Mouse (Mus musculus): ENCODE measurements around the gene Tsen15. TPM values are rescaled to one million over a fixed set of nuclear protein-coding genes. Genes with fewer than 3 reads are reported as not detected.
"Not testable (repeated sequence)": the region's sequence is repeated elsewhere in the genome, so short reads cannot be mapped to it uniquely, and the experiment has no call there.

Tsen15 gene
- polyA plus RNA-seq, 1 experiment from 2014 or later, result 70.0 TPM

GRCm38 (mm10) chr1:152394956-152395515, 8.5 kb upstream of the Tsen15 start:
- Histone ChIP-seq H3K4me3 (ENCODE audit: low read length) (no peak overlapping the region), H3K36me3 (ENCODE audit: control insufficient read depth, insufficient read depth, low read length) (no peaks in the 10 kb centered on the region), H3K27ac (ENCODE audit: low read length) (no peak overlapping the region), H3K9ac (ENCODE audit: low read length) (no peak overlapping the region), H3K9me3 (ENCODE audit: control insufficient read depth, low read length) (peaks cover 5% of the 10 kb centered on the region), H3K4me1 (replicated peaks; ENCODE audit: control insufficient read depth, insufficient read depth, low read length) (no peaks in the 10 kb centered on the region; the same call in 1 of the 2 replicates), H3K27me3 (ENCODE audit: control insufficient read depth, insufficient read depth, low read depth, low read length) (no peaks in the 10 kb centered on the region), H3K4me2 (ENCODE audit: low read depth, low read length) (no peak overlapping the region)
- ATAC-seq (ENCODE audit: low read depth), result peak; percentile 45
- 61% methylated on average over 4 of the region's 4 CpGs for WGBS

GRCm38 (mm10) chr1:152394137-152394536, 7.6 kb upstream of the Tsen15 start:
- WGBS, result 76% methylated on average over 3 of the region's 3 CpGs
- Histone ChIP-seq H3K9me3 (ENCODE audit: control insufficient read depth, low read length) (peaks cover 5% of the 10 kb centered on the region), H3K4me3 (ENCODE audit: low read length) (no peak overlapping the region), H3K9ac (ENCODE audit: low read length) (no peak overlapping the region), H3K27me3 (ENCODE audit: control insufficient read depth, insufficient read depth, low read depth, low read length) (no peaks in the 10 kb centered on the region), H3K27ac (ENCODE audit: low read length) (no peak overlapping the region), H3K4me2 (ENCODE audit: low read depth, low read length) (no peak overlapping the region), H3K36me3 (ENCODE audit: control insufficient read depth, insufficient read depth, low read length) (no peaks in the 10 kb centered on the region), H3K4me1 (replicated peaks; ENCODE audit: control insufficient read depth, insufficient read depth, low read length) (no peaks in the 10 kb centered on the region)
- ATAC-seq (ENCODE audit: low read depth), result no peak

GRCm38 (mm10) chr1:152389271-152389670, 2.8 kb upstream of the Tsen15 start:
- no peak for ATAC-seq (ENCODE audit: low read depth)
- H3K27me3 ChIP-seq (ENCODE audit: control insufficient read depth, insufficient read depth, low read depth, low read length), result no peaks in the 10 kb centered on the region
- no peaks in the 10 kb centered on the region for H3K9me3 ChIP-seq (ENCODE audit: control insufficient read depth, low read length)
- H3K4me3 ChIP-seq (ENCODE audit: low read length), result no peak overlapping the region
- 0 out of 2 replicates have a peak, but pooled peaks cover 3% of the 10 kb centered on the region for H3K4me1 ChIP-seq (replicated peaks; ENCODE audit: control insufficient read depth, insufficient read depth, low read length)
- H3K9ac ChIP-seq (ENCODE audit: low read length), result no peak overlapping the region
- no peak overlapping the region for H3K4me2 ChIP-seq (ENCODE audit: low read depth, low read length)
- no peaks in the 10 kb centered on the region for H3K36me3 ChIP-seq (ENCODE audit: control insufficient read depth, insufficient read depth, low read length)
- H3K27ac ChIP-seq (ENCODE audit: low read length), result no peak overlapping the region

- peak overlapping the region; percentile 91 for H3K4me3 ChIP-seq (ENCODE audit: low read length)
- WGBS, result 19% methylated on average over 2 of the region's 4 CpGs
- H3K4me2 ChIP-seq (ENCODE audit: low read depth, low read length), result peak overlapping the region; percentile 72
- peak overlapping the region; percentile 89 for H3K9ac ChIP-seq (ENCODE audit: low read length)
- ATAC-seq (ENCODE audit: low read depth); H3K27me3 ChIP-seq (ENCODE audit: control insufficient read depth, insufficient read depth, low read depth, low read length); H3K4me1 ChIP-seq (replicated peaks; ENCODE audit: control insufficient read depth, insufficient read depth, low read length); H3K36me3 ChIP-seq (ENCODE audit: control insufficient read depth, insufficient read depth, low read length); H3K9me3 ChIP-seq (ENCODE audit: control insufficient read depth, low read length); H3K27ac ChIP-seq (ENCODE audit: low read length): not testable (repeated sequence)
Measured at GRCm38 (mm10) chr1:152385693-152386092, 795 bp downstream of the Tsen15 start.

GRCm38 (mm10) chr1:152384589-152384988, 1.9 kb downstream of the Tsen15 start:
- Histone ChIP-seq H3K9me3 (ENCODE audit: control insufficient read depth, low read length) (no peaks in the 10 kb centered on the region), H3K9ac (ENCODE audit: low read length) (no peak overlapping the region), H3K36me3 (ENCODE audit: control insufficient read depth, insufficient read depth, low read length) (peaks cover 3% of the 10 kb centered on the region; the same call in 1 of the 2 replicates), H3K4me3 (ENCODE audit: low read length) (no peak overlapping the region), H3K4me2 (ENCODE audit: low read depth, low read length) (no peak overlapping the region), H3K4me1 (replicated peaks; ENCODE audit: control insufficient read depth, insufficient read depth, low read length) (0 out of 2 replicates have a peak, but pooled peaks cover 3% of the 10 kb centered on the region), H3K27me3 (ENCODE audit: control insufficient read depth, insufficient read depth, low read depth, low read length) (no peaks in the 10 kb centered on the region), H3K27ac (ENCODE audit: low read length) (no peak overlapping the region)
- ATAC-seq (ENCODE audit: low read depth), result no peak
- WGBS, result 95% methylated on average over 1 of the region's 1 CpGs

GRCm38 (mm10) chr1:152378311-152378710, 8.2 kb downstream of the Tsen15 start:
- Histone ChIP-seq H3K4me2 (ENCODE audit: low read depth, low read length) (no peak overlapping the region), H3K9me3 (ENCODE audit: control insufficient read depth, low read length) (no peaks in the 10 kb centered on the region), H3K27ac (ENCODE audit: low read length) (no peak overlapping the region), H3K9ac (ENCODE audit: low read length) (no peak overlapping the region), H3K27me3 (ENCODE audit: control insufficient read depth, insufficient read depth, low read depth, low read length) (no peaks in the 10 kb centered on the region), H3K36me3 (ENCODE audit: control insufficient read depth, insufficient read depth, low read length) (peaks cover 3% of the 10 kb centered on the region; the same call in 1 of the 2 replicates), H3K4me1 (replicated peaks; ENCODE audit: control insufficient read depth, insufficient read depth, low read length) (no peaks in the 10 kb centered on the region), H3K4me3 (ENCODE audit: low read length) (no peak overlapping the region)
- 90% methylated on average over 5 of the region's 5 CpGs for WGBS
- no peak for ATAC-seq (ENCODE audit: low read depth)

GRCm38 (mm10) chr1:152369139-152369538, 17.3 kb downstream of the Tsen15 start:
- Histone ChIP-seq H3K27me3 (ENCODE audit: control insufficient read depth, insufficient read depth, low read depth, low read length) (no peaks in the 10 kb centered on the region), H3K36me3 (ENCODE audit: control insufficient read depth, insufficient read depth, low read length) (no peaks in the 10 kb centered on the region), H3K4me1 (replicated peaks; ENCODE audit: control insufficient read depth, insufficient read depth, low read length) (peaks cover 3% of the 10 kb centered on the region), H3K27ac (ENCODE audit: low read length) (no peak overlapping the region), H3K4me3 (ENCODE audit: low read length) (no peak overlapping the region), H3K9me3 (ENCODE audit: control insufficient read depth, low read length) (no peaks in the 10 kb centered on the region), H3K9ac (ENCODE audit: low read length) (no peak overlapping the region), H3K4me2 (ENCODE audit: low read depth, low read length) (no peak overlapping the region)
- peak; percentile 76; the same call in 1 of the 2 replicates for ATAC-seq (ENCODE audit: low read depth)
- WGBS, result 18% methylated on average over 4 of the region's 4 CpGs

- H3K4me3 ChIP-seq (ENCODE audit: low read length), result no peak overlapping the region
- no peaks in the 10 kb centered on the region for H3K27me3 ChIP-seq (ENCODE audit: control insufficient read depth, insufficient read depth, low read depth, low read length)
- no peaks in the 10 kb centered on the region for H3K9me3 ChIP-seq (ENCODE audit: control insufficient read depth, low read length)
- 47% methylated on average over 13 of the region's 13 CpGs for WGBS
- H3K4me2 ChIP-seq (ENCODE audit: low read depth, low read length), result no peak overlapping the region
- no peak overlapping the region for H3K9ac ChIP-seq (ENCODE audit: low read length)
- peaks cover 3% of the 10 kb centered on the region for H3K4me1 ChIP-seq (replicated peaks; ENCODE audit: control insufficient read depth, insufficient read depth, low read length)
- no peaks in the 10 kb centered on the region for H3K36me3 ChIP-seq (ENCODE audit: control insufficient read depth, insufficient read depth, low read length)
- peak overlapping the region; percentile 3; the same call in 1 of the 2 replicates for H3K27ac ChIP-seq (ENCODE audit: low read length)
- 0 out of 2 replicates have a peak, but pooled peaks have one; percentile 47 for ATAC-seq (ENCODE audit: low read depth)
Measured at GRCm38 (mm10) chr1:152368311-152369088, 18.0 kb downstream of the Tsen15 start.

GRCm38 (mm10) chr1:152356721-152357120, 29.8 kb downstream of the Tsen15 start:
- Histone ChIP-seq H3K9ac (ENCODE audit: low read length) (no peak overlapping the region), H3K9me3 (ENCODE audit: control insufficient read depth, low read length) (no peaks in the 10 kb centered on the region), H3K4me3 (ENCODE audit: low read length) (no peak overlapping the region), H3K27me3 (ENCODE audit: control insufficient read depth, insufficient read depth, low read depth, low read length) (no peaks in the 10 kb centered on the region), H3K36me3 (ENCODE audit: control insufficient read depth, insufficient read depth, low read length) (no peaks in the 10 kb centered on the region), H3K27ac (ENCODE audit: low read length) (no peak overlapping the region), H3K4me2 (ENCODE audit: low read depth, low read length) (no peak overlapping the region), H3K4me1 (replicated peaks; ENCODE audit: control insufficient read depth, insufficient read depth, low read length) (no peaks in the 10 kb centered on the region)
- WGBS, result 63% methylated on average over 4 of the region's 4 CpGs
- ATAC-seq (ENCODE audit: low read depth), result peak; percentile 41; the same call in 1 of the 2 replicates
